Mouse (Mus musculus): ENCODE measurements at regions not wholly inside any gene's neighbourhood (a gene's known extent, or its start where the extent isn't known, plus 50 kb on each side); places are given as distances from the start of the nearest gene placed in this dataset.

GRCm38 (mm10) chr16:53130677-53131076, 676.8 kb upstream of the Alcam start:
- DNase-seq (ENCODE audit: low spot score in 2 of 2) = no peak
- Histone ChIP-seq H3K27ac (no peak overlapping the region), H3K4me3 (no peak overlapping the region)
- no peak for TF ChIP-seq CTCF (conservative IDR thresholded peaks at IDR 0.05)

DNA sequence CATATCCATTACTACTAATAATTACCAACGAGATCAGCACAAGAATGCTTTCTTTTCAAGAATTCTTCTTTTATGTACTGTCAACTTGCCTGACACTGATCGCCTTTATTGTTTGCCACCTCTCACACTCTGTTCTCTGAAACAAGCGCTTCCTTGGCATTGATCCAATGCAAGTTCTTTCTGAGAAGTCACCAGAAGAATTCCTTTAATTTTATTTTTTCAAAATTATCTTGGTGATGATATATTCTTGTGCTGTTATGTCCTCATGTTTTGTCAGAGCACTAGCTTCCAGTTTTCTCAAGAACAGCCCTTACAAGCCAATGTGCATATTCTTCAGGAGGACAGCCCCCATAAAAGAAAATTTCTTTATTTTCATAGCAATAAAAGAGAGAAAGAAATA, 654.9 kb upstream of the Alcam start:
- no peak overlapping the region for H3K27ac ChIP-seq
- no peak for DNase-seq (ENCODE audit: low spot score in 2 of 2)
- H3K4me3 ChIP-seq = no peak overlapping the region
- no peak for TF ChIP-seq CTCF (conservative IDR thresholded peaks at IDR 0.05)

DNA sequence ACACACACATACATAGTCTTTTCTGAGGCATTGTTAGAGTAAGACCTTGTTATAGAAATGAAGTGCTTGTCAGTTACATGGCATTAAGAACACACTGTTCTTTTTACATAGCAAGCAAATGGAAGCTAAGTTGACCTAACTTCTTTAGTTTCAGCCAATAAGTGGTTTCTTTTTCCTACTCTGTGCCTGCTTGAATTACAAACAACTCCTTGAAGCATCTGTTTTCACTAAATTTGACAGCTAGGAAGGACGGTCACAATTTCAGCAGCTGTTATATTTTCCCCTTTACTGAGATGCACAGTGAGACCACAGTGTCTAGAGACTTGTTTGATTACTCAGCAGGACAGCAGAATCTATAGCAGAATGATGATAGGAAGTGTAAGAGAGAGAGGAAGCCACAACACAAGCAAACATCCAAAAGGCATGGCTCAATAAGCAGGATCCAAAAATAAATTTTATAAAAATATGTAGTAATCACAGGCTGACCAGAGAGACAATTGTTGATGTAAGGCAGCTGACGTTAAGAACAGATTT, 641.6 kb upstream of the Alcam start:
- no peak for TF ChIP-seq CTCF (conservative IDR thresholded peaks at IDR 0.05)
- Histone ChIP-seq H3K4me3 (no peak overlapping the region), H3K27ac (no peak overlapping the region)
- DNase-seq (ENCODE audit: low spot score in 2 of 2) = no peak

- peak in 1 of 2 experiments; percentile 2 for DNase-seq (ENCODE audit: low spot score in 2 of 2)
- H3K27ac ChIP-seq = peak overlapping the region; percentile 23; the same call in 1 of the 2 replicates
- TF ChIP-seq CTCF (conservative IDR thresholded peaks at IDR 0.05) = no peak
- no peak overlapping the region; the same call in 1 of the 2 replicates for H3K4me3 ChIP-seq
Measured at GRCm38 (mm10) chr16:53073856-53074568, 620.1 kb upstream of the Alcam start.

GRCm38 (mm10) chr16:53071887-53072682, 618.2 kb upstream of the Alcam start:
- TF ChIP-seq CTCF (conservative IDR thresholded peaks at IDR 0.05) = no peak
- no peak overlapping the region for H3K4me3 ChIP-seq
- no peak for DNase-seq (ENCODE audit: low spot score in 2 of 2)
- H3K27ac ChIP-seq = no peak overlapping the region

- H3K27ac ChIP-seq = no peak overlapping the region
- no peak for TF ChIP-seq CTCF (conservative IDR thresholded peaks at IDR 0.05)
- DNase-seq (ENCODE audit: low spot score in 2 of 2) = no peak
- no peak overlapping the region for H3K4me3 ChIP-seq
Measured at GRCm38 (mm10) chr16:53064151-53064550, 610.3 kb upstream of the Alcam start.

- no peak for DNase-seq (ENCODE audit: low spot score in 2 of 2)
- Histone ChIP-seq H3K27ac (no peak overlapping the region), H3K4me3 (no peak overlapping the region)
- TF ChIP-seq CTCF (conservative IDR thresholded peaks at IDR 0.05) = no peak
Measured at GRCm38 (mm10) chr16:53063061-53063460, 609.2 kb upstream of the Alcam start.

- Histone ChIP-seq H3K4me3 (no peak overlapping the region), H3K27ac (no peak overlapping the region)
- TF ChIP-seq CTCF (conservative IDR thresholded peaks at IDR 0.05) = no peak
- DNase-seq (ENCODE audit: low spot score in 2 of 2) = no peak
Measured at GRCm38 (mm10) chr16:53026056-53026455, 572.2 kb upstream of the Alcam start.

GRCm38 (mm10) chr16:53011847-53012246, 558.0 kb upstream of the Alcam start:
- TF ChIP-seq CTCF (conservative IDR thresholded peaks at IDR 0.05) = no peak
- Histone ChIP-seq H3K4me3 (no peak overlapping the region), H3K27ac (no peak overlapping the region)
- no peak for DNase-seq (ENCODE audit: low spot score in 2 of 2)

DNA sequence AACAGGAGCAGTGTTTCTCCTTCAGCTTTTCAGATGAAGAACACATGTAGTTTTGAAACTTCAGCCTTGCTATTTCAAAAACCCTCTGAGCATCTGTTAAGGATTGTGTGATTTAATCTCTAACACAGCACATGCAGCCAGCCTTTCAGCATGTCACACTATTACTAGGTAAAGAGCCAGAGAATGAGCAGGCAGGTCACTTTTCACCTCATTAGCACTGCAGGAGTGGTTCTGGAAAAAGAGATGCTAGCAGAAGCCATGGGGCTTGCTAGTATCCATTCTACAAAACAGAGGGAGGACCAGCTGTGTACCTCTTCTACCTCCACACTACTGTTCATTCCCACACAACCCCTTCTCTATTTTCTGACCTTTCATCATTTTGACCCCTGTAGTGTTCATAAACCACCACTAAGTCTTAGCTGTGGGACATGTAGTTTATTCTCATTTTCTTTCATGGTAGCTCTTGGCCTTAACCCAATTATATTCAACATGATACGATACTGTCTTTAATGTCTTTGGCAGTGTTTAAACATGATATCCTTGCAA, 535.1 kb upstream of the Alcam start:
- TF ChIP-seq CTCF (conservative IDR thresholded peaks at IDR 0.05) = no peak

DNA sequence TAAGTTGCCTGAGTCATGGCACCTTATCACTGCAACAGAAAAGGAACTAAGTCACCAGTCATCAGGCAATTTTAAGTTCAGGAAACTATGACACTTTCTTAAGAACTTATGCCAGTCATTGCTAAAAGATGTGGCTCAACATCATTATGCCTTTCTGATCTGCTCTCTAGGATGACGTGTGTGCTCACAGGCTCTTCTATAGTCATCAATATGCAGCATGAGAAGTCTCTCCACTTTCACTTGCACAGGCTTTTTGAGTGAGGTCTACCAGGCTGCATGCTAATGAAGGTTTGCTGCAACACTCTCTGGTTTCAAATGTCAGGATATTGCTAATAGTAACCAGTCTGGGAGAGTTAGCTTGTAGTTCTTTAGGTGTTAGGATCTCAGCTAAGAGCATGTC, 530.5 kb upstream of the Alcam start:
- H3K4me3 ChIP-seq = no peak overlapping the region
- no peak for DNase-seq (ENCODE audit: low spot score in 2 of 2)
- TF ChIP-seq CTCF (conservative IDR thresholded peaks at IDR 0.05) = no peak
- no peak overlapping the region for H3K27ac ChIP-seq

More for the DNA sequence above, 535.1 kb upstream of the Alcam start:
- no peak overlapping the region for H3K27ac ChIP-seq
- no peak overlapping the region for H3K4me3 ChIP-seq
- no peak for DNase-seq (ENCODE audit: low spot score in 2 of 2)

DNA sequence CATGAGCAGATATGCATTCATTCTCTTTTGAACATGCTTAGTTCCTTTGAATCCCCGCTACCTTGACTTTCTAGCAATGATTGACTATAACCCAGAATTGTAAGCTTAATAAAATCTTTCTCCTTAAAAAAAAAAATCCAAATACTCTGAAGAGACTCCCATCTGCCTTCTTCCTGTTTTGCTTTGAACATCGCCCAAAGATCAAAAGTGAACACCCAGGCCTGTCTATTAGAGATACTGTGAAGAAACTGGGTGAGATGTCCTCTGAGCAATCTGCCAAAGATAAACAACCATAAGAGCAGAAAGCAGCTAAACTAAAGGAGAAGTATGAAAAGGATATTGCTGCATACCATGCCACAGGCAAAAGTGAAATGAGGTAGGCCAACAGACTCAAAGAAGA, 527.1 kb upstream of the Alcam start:
- no peak for TF ChIP-seq CTCF (conservative IDR thresholded peaks at IDR 0.05)
- DNase-seq (ENCODE audit: low spot score in 2 of 2) = no peak
- H3K27ac ChIP-seq = no peak overlapping the region
- H3K4me3 ChIP-seq = no peak overlapping the region

DNA sequence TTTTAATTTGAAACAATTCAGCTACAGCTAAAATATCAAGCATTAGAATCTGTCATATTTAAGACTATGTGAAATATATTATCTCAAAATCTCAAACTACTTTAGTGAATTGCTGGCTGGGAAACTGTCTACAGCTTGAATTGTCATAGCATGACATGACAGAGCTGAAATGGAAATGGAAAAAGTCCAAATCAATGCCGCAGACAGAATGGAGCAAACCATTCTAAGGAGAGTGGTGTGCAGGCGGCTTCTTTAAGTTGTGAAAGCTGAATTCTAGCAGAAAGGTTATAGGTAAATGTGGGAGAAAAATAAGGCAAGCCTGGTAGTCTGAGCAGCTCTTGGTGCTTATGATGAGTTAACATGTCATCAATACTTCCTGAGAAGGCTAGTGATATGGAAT, 518.9 kb upstream of the Alcam start:
- Histone ChIP-seq H3K27ac (no peak overlapping the region), H3K4me3 (no peak overlapping the region)
- TF ChIP-seq CTCF (conservative IDR thresholded peaks at IDR 0.05) = no peak
- peak in 1 of 2 experiments; percentile 8 for DNase-seq (ENCODE audit: low spot score in 2 of 2)
